8 mouse cellular contexts compared by ENCODE assay signal in genomic region chr13:55212011-55212360, GRCm38 (mm10). TPM values are rescaled to one million over a fixed set of nuclear protein-coding genes. Genes with fewer than 3 reads are reported as not detected.
DNase-seq lines count a peak whose midpoint lies in the region; ATAC-seq and TF ChIP-seq lines count a peak whose summit lies in the region.

No protein-coding gene starts in this region.

- peaks cover 53% of the 10 kb centered on the region for H3K4me1 ChIP-seq in embryonic facial prominence, embryonic 15.5 days
- H3K4me1 ChIP-seq in hindbrain, embryonic 13.5 days (replicated peaks), result peaks cover 60% of the 10 kb centered on the region
- H3K4me1 ChIP-seq in liver, embryonic 12.5 days, result peaks cover 66% of the 10 kb centered on the region

- H3K4me3 ChIP-seq in C2C12 (ENCODE audit: insufficient read depth, poor library complexity, severe bottlenecking) (peak overlapping the region; percentile 37), myocyte (peak overlapping the region; percentile 61)
- peak overlapping the region; percentile 60 for H3K4me3 ChIP-seq in embryonic facial prominence, embryonic 15.5 days (replicated peaks)
- H3K4me3 ChIP-seq in hindbrain, embryonic 13.5 days, result peak overlapping the region; percentile 82
- peak overlapping the region; percentile 84 for H3K4me3 ChIP-seq in liver, embryonic 12.5 days

- peak overlapping the region; percentile 73 for H3ac ChIP-seq in C2C12 (ENCODE audit: control insufficient read depth, insufficient read length, low read depth)
- peak overlapping the region; percentile 94 for H3ac ChIP-seq in myocyte (ENCODE audit: control insufficient read depth, insufficient read length)

- H3K27me3 ChIP-seq in C2C12 (ENCODE audit: control insufficient read depth, insufficient read depth, insufficient read length), result no peaks in the 10 kb centered on the region
- H3K27me3 ChIP-seq in embryonic facial prominence, embryonic 15.5 days, result no peaks in the 10 kb centered on the region
- no peaks in the 10 kb centered on the region for H3K27me3 ChIP-seq in hindbrain, embryonic 13.5 days
- no peaks in the 10 kb centered on the region for H3K27me3 ChIP-seq in liver, embryonic 12.5 days (replicated peaks)
- no peaks in the 10 kb centered on the region for H3K27me3 ChIP-seq in myocyte (ENCODE audit: control insufficient read depth, insufficient read depth, insufficient read length)

- peak overlapping the region; percentile 98 for H3K27ac ChIP-seq in embryonic facial prominence, embryonic 15.5 days (replicated peaks)
- peak overlapping the region; percentile 98 for H3K27ac ChIP-seq in hindbrain, embryonic 13.5 days
- peak overlapping the region; percentile 93 for H3K27ac ChIP-seq in liver, embryonic 12.5 days

- H3K79me2 ChIP-seq in C2C12 (ENCODE audit: control insufficient read depth, insufficient read depth), result peaks cover 44% of the 10 kb centered on the region
- H3K79me2 ChIP-seq in myocyte (ENCODE audit: control insufficient read depth, insufficient read depth), result peaks cover 38% of the 10 kb centered on the region

- peaks cover 29% of the 10 kb centered on the region for H3K36me3 ChIP-seq in C2C12 (ENCODE audit: control insufficient read depth, insufficient read depth)
- peaks cover 24% of the 10 kb centered on the region; the same call in 1 of the 2 replicates for H3K36me3 ChIP-seq in embryonic facial prominence, embryonic 15.5 days
- peaks cover 6% of the 10 kb centered on the region for H3K36me3 ChIP-seq in hindbrain, embryonic 13.5 days
- H3K36me3 ChIP-seq in liver, embryonic 12.5 days, result peaks cover 35% of the 10 kb centered on the region
- peaks cover 10% of the 10 kb centered on the region for H3K36me3 ChIP-seq in myocyte (ENCODE audit: control insufficient read depth, insufficient read depth)

- peak; percentile 35; the same call in 1 of the 2 replicates for ATAC-seq in embryonic facial prominence, embryonic 15.5 days (ENCODE audit: insufficient number of reproducible peaks, low FRiP score, low TSS enrichment, low read depth)
- peak; percentile 60 for ATAC-seq in hindbrain, embryonic 13.5 days (ENCODE audit: low FRiP score)
- ATAC-seq in liver, embryonic 12.5 days, result peak; percentile 36

- no peak for TF ChIP-seq CTCF in C2C12 (IDR thresholded peaks at IDR 0.05; ENCODE audit: control insufficient read depth, insufficient read depth, insufficient read length)

- peak; percentile 71 for DNase-seq in adrenal gland, postnatal 10 days
- DNase-seq in adrenal gland, adult 8-10 months, result no peak
- DNase-seq in thymus, adult 18-20 months, result no peak

- 0% methylated on average over 13 of the region's 32 CpGs for WGBS in embryonic facial prominence, embryonic 15.5 days
- 0% methylated on average over 13 of the region's 32 CpGs for WGBS in hindbrain, embryonic 13.5 days
- 0% methylated on average over 5 of the region's 32 CpGs for WGBS in liver, embryonic 12.5 days (ENCODE audit: insufficient replicate concordance)

- peak; percentile 45 for TF ChIP-seq POLR2A in myocyte (IDR thresholded peaks at IDR 0.05; ENCODE audit: insufficient read length, low read depth)

- peak overlapping the region; percentile 84 for H3K4me2 ChIP-seq in embryonic facial prominence, embryonic 15.5 days (replicated peaks)
- H3K4me2 ChIP-seq in hindbrain, embryonic 13.5 days, result peak overlapping the region; percentile 83
- H3K4me2 ChIP-seq in liver, embryonic 12.5 days, result peak overlapping the region; percentile 97
- H3K4me2 ChIP-seq in myocyte (ENCODE audit: low read depth), result peak overlapping the region; percentile 95

- H3K9ac ChIP-seq in embryonic facial prominence, embryonic 15.5 days, result peak overlapping the region; percentile 79
- H3K9ac ChIP-seq in hindbrain, embryonic 13.5 days, result peak overlapping the region; percentile 97
- H3K9ac ChIP-seq in liver, embryonic 12.5 days, result peak overlapping the region; percentile 96

- no peaks in the 10 kb centered on the region for H3K9me3 ChIP-seq in embryonic facial prominence, embryonic 15.5 days (replicated peaks)
- H3K9me3 ChIP-seq in hindbrain, embryonic 13.5 days, result no peaks in the 10 kb centered on the region
- no peaks in the 10 kb centered on the region for H3K9me3 ChIP-seq in liver, embryonic 12.5 days (replicated peaks)

- peaks cover 28% of the 10 kb centered on the region for H3K79me3 ChIP-seq in C2C12 (ENCODE audit: low read depth)

TF ChIP-seq in C2C12, 6 proteins besides CTCF, POLR2A, EP300 and RAD21:
- TF ChIP-seq CEBPB (IDR thresholded peaks at IDR 0.05; ENCODE audit: low read depth) (no peak), MYOG (IDR thresholded peaks at IDR 0.05; ENCODE audit: control insufficient read depth, extremely low read depth, insufficient read length) (no peak), USF1 (IDR thresholded peaks at IDR 0.05; ENCODE audit: low read depth) (no peak), MAX (IDR thresholded peaks at IDR 0.05) (no peak), FOSL1 (IDR thresholded peaks at IDR 0.05; ENCODE audit: insufficient read depth, low read length, poor library complexity, severe bottlenecking) (no peak), MYOD1 (IDR thresholded peaks at IDR 0.05; ENCODE audit: control insufficient read depth, insufficient read length, low read depth) (no peak)

TF ChIP-seq in myocyte, 11 proteins besides CTCF, POLR2A, EP300 and RAD21:
- no peak for TF ChIP-seq SRF (IDR thresholded peaks at IDR 0.05; ENCODE audit: control insufficient read depth, insufficient read length, low read depth)
- TF ChIP-seq TCF12 (IDR thresholded peaks at IDR 0.05; ENCODE audit: insufficient read depth, poor library complexity, severe bottlenecking), result no peak
- TF ChIP-seq MYOG (IDR thresholded peaks at IDR 0.05; ENCODE audit: control insufficient read depth in 1 of 3, insufficient read depth in 1 of 3, insufficient read length in 2 of 3, low read depth in 2 of 3), result peak in 1 of 3 experiments; percentile 2

RNA-seq across cellular contexts. Expression of gene Nsd1, which starts 2.4 kb away (rescaled TPM):
- 100 to 1,000 TPM in 1 of 2 experiments, 10 to 100 TPM in 1; 99.2 to 130 TPM for total RNA-seq in adrenal gland, postnatal 10 days (2021)
- total RNA-seq in adrenal gland, adult 8-10 months (2022), result 100 to 1,000 TPM in 2 of 4 experiments, 10 to 100 TPM in 2; 84.9 to 139 (median 113) TPM
- polyA plus RNA-seq in C2C12 (2012; fragmentation: generic; extraction: Trizol), result 10.5 TPM
- polyA plus RNA-seq in embryonic facial prominence, embryonic 15.5 days (2015; fragmentation: Nextera tagmentation; extraction: Ambion mirVana), result 54.0 and 56.0 TPM in 2 replicates
- polyA plus RNA-seq in hindbrain, embryonic 13.5 days (2015; fragmentation: Nextera tagmentation; extraction: Ambion mirVana), result 70.7 and 73.5 TPM in 2 replicates
- polyA plus RNA-seq in liver, embryonic 12.5 days (2016; fragmentation: Nextera tagmentation; extraction: Ambion mirVana), result 27.1 and 27.5 TPM in 2 replicates
- 10.2 TPM for polyA plus RNA-seq in myocyte (2012; fragmentation: generic; extraction: Trizol)

RNA-seq across cellular contexts. Expression of gene Fgfr4, which starts 59.5 kb away (rescaled TPM):
- 10 to 100 TPM; 22.3 to 28.2 TPM for total RNA-seq in adrenal gland, postnatal 10 days (2021)
- total RNA-seq in adrenal gland, adult 8-10 months (2022), result 10 to 100 TPM; 19.0 to 63.2 (median 35.3) TPM
- polyA plus RNA-seq in C2C12 (2012; fragmentation: generic; extraction: Trizol) (2.8 TPM), myocyte (2012; fragmentation: generic; extraction: Trizol) (6.6 TPM)
- polyA plus RNA-seq in embryonic facial prominence, embryonic 15.5 days (2015; fragmentation: Nextera tagmentation; extraction: Ambion mirVana), result 12.7 and 14.6 TPM in 2 replicates
- 1.1 and 2.0 TPM in 2 replicates for polyA plus RNA-seq in hindbrain, embryonic 13.5 days (2015; fragmentation: Nextera tagmentation; extraction: Ambion mirVana)
- polyA plus RNA-seq in liver, embryonic 12.5 days (2016; fragmentation: Nextera tagmentation; extraction: Ambion mirVana), result 5.0 and 5.7 TPM in 2 replicates
